Mouse (Mus musculus) stomach, embryonic 14.5 days (tissue): ENCODE results near the gene Rarg. TPM values are rescaled to one million over a fixed set of nuclear protein-coding genes. Genes with fewer than 3 reads are reported as not detected.

Experiments used
- ATAC-seq: fragments of 200-750 bp; cut with Nextera tagmentation; 2 replicates; pipeline ENCODE4 v1.8.0; 2017; ENCODE audit warnings: low read depth, moderate TSS enrichment; ENCODE audit not compliant: insufficient number of reproducible peaks, insufficient read depth, low FRiP score
- H3K27ac ChIP-seq: fragments of 300-500 bp; sonication (generic); 2 replicates; pipeline ENCODE4 v1.5.1; 2014; ENCODE audit warnings: mild to moderate bottlenecking, low read length, moderate library complexity, mixed read lengths
- H3K27me3 ChIP-seq: fragments of 300-500 bp; sonication (generic); 2 replicates; pipeline ENCODE4 v1.6.1; 2014; ENCODE audit warnings: low read length, control low read depth, mixed read lengths; ENCODE audit not compliant: control insufficient read depth, insufficient read depth
- H3K36me3 ChIP-seq: fragments of 300-500 bp; sonication (generic); 2 replicates; pipeline ENCODE4 v1.6.1; 2014; ENCODE audit warnings: mild to moderate bottlenecking, control low read depth, low read length, moderate library complexity, mixed read lengths; ENCODE audit not compliant: control insufficient read depth, insufficient read depth
- H3K4me1 ChIP-seq: fragments of 300-500 bp; sonication (generic); 2 replicates; pipeline ENCODE4 v1.6.1; 2014; ENCODE audit warnings: low read length, control low read depth, mixed read lengths; ENCODE audit not compliant: control insufficient read depth, insufficient read depth
- H3K4me2 ChIP-seq: fragments of 300-500 bp; sonication (generic); replicated peaks from 2 replicates; pipeline ENCODE4 v1.6.1; 2014; ENCODE audit warnings: low read depth, low read length, control low read depth
- H3K4me3 ChIP-seq: fragments of 300-500 bp; sonication (generic); 2 replicates; pipeline ENCODE4 v1.5.1; 2014; ENCODE audit warnings: low read depth, low read length, control low read depth
- H3K9ac ChIP-seq: fragments of 300-500 bp; sonication (generic); replicated peaks from 2 replicates; pipeline ENCODE4 v1.6.1; 2014; ENCODE audit warnings: low read depth, mild to moderate bottlenecking, control low read depth, low read length, moderate library complexity, mixed read lengths
- H3K9me3 ChIP-seq: fragments of 300-500 bp; sonication (generic); 2 replicates; pipeline ENCODE4 v1.6.1; 2016; ENCODE audit warnings: low read depth, low read length, control low read depth; ENCODE audit not compliant: control insufficient read depth
- WGBS: fragments of 180-500 bp; shearing (Covaris S2); extraction: QIAGEN DNeasy Blood & Tissue Kit; methylation state at CpG from one replicate; pipeline ENCODE4 v1.1.7; 2014; 5-methylcytosine and 5-hydroxymethylcytosine counted together
- polyA plus RNA-seq: library from polyadenylated mRNA; unstranded; fragments of >200 nt; fragmentation: Nextera tagmentation; extraction: Ambion mirVana; gene quantifications from 2 replicates; pipeline ENCODE4 v1.2.1, GENCODE M21; 2014

Rarg gene
- polyA plus RNA-seq, 1 experiment from 2014 or later, result 40.5 TPM

GRCm38 (mm10) chr15:102249967-102250366, 7.3 kb downstream of the Rarg start:
- Histone ChIP-seq H3K9me3 (no peaks in the 10 kb centered on the region), H3K4me1 (peaks cover 29% of the 10 kb centered on the region), H3K36me3 (peaks cover 5% of the 10 kb centered on the region; the same call in 1 of the 2 replicates), H3K4me2 (peak overlapping the region; percentile 64; the same call in 1 of the 2 replicates), H3K9ac (no peak overlapping the region), H3K4me3 (no peak overlapping the region), H3K27ac (peak overlapping the region; percentile 99), H3K27me3 (no peaks in the 10 kb centered on the region)
- no peak for ATAC-seq
- WGBS, result 36% methylated on average over 9 of the region's 9 CpGs

- peak overlapping the region; percentile 64 for H3K4me2 ChIP-seq
- H3K27me3 ChIP-seq, result no peaks in the 10 kb centered on the region
- no peak overlapping the region; the same call in 1 of the 2 replicates for H3K9ac ChIP-seq
- peak overlapping the region; percentile 10; the same call in 1 of the 2 replicates for H3K4me3 ChIP-seq
- H3K4me1 ChIP-seq, result peaks cover 35% of the 10 kb centered on the region
- H3K36me3 ChIP-seq, result peaks cover 5% of the 10 kb centered on the region; the same call in 1 of the 2 replicates
- no peak for ATAC-seq
- 2% methylated on average over 12 of the region's 13 CpGs for WGBS
- no peaks in the 10 kb centered on the region for H3K9me3 ChIP-seq
- peak overlapping the region; percentile 99 for H3K27ac ChIP-seq
Observed at GRCm38 (mm10) chr15:102249251-102249691, 8.0 kb downstream of the Rarg start.

- Histone ChIP-seq H3K9me3 (no peaks in the 10 kb centered on the region), H3K4me1 (peaks cover 39% of the 10 kb centered on the region), H3K27me3 (no peaks in the 10 kb centered on the region), H3K27ac (peak overlapping the region; percentile 99), H3K9ac (no peak overlapping the region), H3K4me2 (peak overlapping the region; percentile 64), H3K36me3 (peaks cover 5% of the 10 kb centered on the region; the same call in 1 of the 2 replicates), H3K4me3 (peak overlapping the region; percentile 10; the same call in 1 of the 2 replicates)
- WGBS, result 10% methylated on average over 3 of the region's 3 CpGs
- no peak for ATAC-seq
Observed at GRCm38 (mm10) chr15:102248812-102249191, 8.5 kb downstream of the Rarg start.

- Histone ChIP-seq H3K4me1 (peaks cover 45% of the 10 kb centered on the region), H3K9ac (peak overlapping the region; percentile 43; the same call in 1 of the 2 replicates), H3K9me3 (no peaks in the 10 kb centered on the region), H3K4me2 (peak overlapping the region; percentile 64), H3K27me3 (no peaks in the 10 kb centered on the region), H3K4me3 (peak overlapping the region; percentile 69), H3K36me3 (peaks cover 5% of the 10 kb centered on the region; the same call in 1 of the 2 replicates), H3K27ac (peak overlapping the region; percentile 99)
- WGBS, result 13% methylated on average over 8 of the region's 8 CpGs
- ATAC-seq, result no peak
Observed at GRCm38 (mm10) chr15:102248131-102248811, 9.0 kb downstream of the Rarg start.

- no peaks in the 10 kb centered on the region for H3K27me3 ChIP-seq
- peak overlapping the region; percentile 64 for H3K4me2 ChIP-seq
- WGBS, result under 1% methylated on average over 58 of the region's 65 CpGs
- peaks cover 52% of the 10 kb centered on the region for H3K4me1 ChIP-seq
- peak overlapping the region; percentile 43 for H3K9ac ChIP-seq
- peak; percentile 61 for ATAC-seq
- H3K4me3 ChIP-seq, result peak overlapping the region; percentile 69
- H3K36me3 ChIP-seq, result peaks cover 2% of the 10 kb centered on the region; the same call in 1 of the 2 replicates
- H3K9me3 ChIP-seq, result no peaks in the 10 kb centered on the region
- H3K27ac ChIP-seq, result peak overlapping the region; percentile 99
Observed at GRCm38 (mm10) chr15:102247252-102248130, 9.8 kb downstream of the Rarg start.

GRCm38 (mm10) chr15:102246866-102247251, 10.5 kb downstream of the Rarg start:
- H3K4me2 ChIP-seq, result peak overlapping the region; percentile 64
- H3K27me3 ChIP-seq, result no peaks in the 10 kb centered on the region
- ATAC-seq, result peak; percentile 69
- H3K9me3 ChIP-seq, result no peaks in the 10 kb centered on the region
- H3K4me3 ChIP-seq, result peak overlapping the region; percentile 69
- peak overlapping the region; percentile 79 for H3K9ac ChIP-seq
- H3K36me3 ChIP-seq, result no peaks in the 10 kb centered on the region
- H3K4me1 ChIP-seq, result peaks cover 53% of the 10 kb centered on the region
- H3K27ac ChIP-seq, result peak overlapping the region; percentile 99
- under 1% methylated on average over 34 of the region's 35 CpGs for WGBS

- ATAC-seq, result peak; percentile 61; the same call in 1 of the 2 replicates
- 2% methylated on average over 42 of the region's 44 CpGs for WGBS
- no peaks in the 10 kb centered on the region for H3K36me3 ChIP-seq
- peak overlapping the region; percentile 69 for H3K4me3 ChIP-seq
- no peaks in the 10 kb centered on the region for H3K9me3 ChIP-seq
- no peaks in the 10 kb centered on the region for H3K27me3 ChIP-seq
- peaks cover 53% of the 10 kb centered on the region for H3K4me1 ChIP-seq
- H3K4me2 ChIP-seq, result peak overlapping the region; percentile 64
- H3K9ac ChIP-seq, result peak overlapping the region; percentile 79
- peak overlapping the region; percentile 99 for H3K27ac ChIP-seq
Observed at GRCm38 (mm10) chr15:102245891-102246741, 11.2 kb downstream of the Rarg start.
